Mouse (Mus musculus): Measurements from ENCODE around the gene Ube2k. TPM values are rescaled to one million over a fixed set of nuclear protein-coding genes. Genes with fewer than 3 reads are reported as not detected.
"Not testable (repeated sequence)": the region's sequence is repeated elsewhere in the genome, so short reads cannot be mapped to it uniquely, and the experiment has no call there.

The Ube2k gene
- polyA plus RNA-seq, 1 experiment from 2014 or later: 178 TPM

DNA sequence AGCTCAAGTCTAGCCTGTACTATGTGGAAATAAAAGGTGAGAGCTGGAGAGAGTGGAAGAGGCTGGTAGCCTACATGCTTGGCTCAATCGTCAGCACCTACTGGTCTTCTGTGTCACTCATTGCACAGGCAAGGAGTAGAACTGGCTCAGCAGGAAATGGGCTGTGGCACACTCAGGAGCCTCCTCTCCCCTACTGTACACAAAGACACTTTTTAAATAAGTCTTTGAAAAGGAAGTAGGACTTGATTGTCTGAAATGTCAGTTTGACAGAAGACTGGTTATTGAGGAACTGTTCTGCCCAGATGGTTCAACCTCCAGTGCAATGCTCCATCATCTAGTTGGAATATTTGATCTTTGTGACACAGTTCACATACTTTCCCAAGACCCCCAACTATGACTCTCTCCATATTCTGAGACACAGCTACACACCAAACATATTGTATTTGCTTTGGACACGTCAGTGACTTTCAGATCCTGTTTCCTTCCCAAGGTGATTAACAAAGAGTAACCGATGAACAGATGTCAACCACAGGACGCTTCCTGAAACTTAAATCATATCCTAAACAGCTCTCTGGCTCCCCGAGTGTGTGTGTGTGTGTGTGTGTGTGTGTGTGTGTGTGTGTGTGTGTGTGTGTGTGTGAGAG, 22.3 kb upstream of the Ube2k start:
- no peaks in the 10 kb centered on the region for H3K9me3 ChIP-seq
- no peak for ATAC-seq (ENCODE audit: low FRiP score, low read depth)
- H3K27me3 ChIP-seq: no peaks in the 10 kb centered on the region
- H3K4me2 ChIP-seq (replicated peaks): no peak overlapping the region
- H3K27ac ChIP-seq (replicated peaks): no peak overlapping the region
- no peaks in the 10 kb centered on the region for H3K4me1 ChIP-seq
- H3K36me3 ChIP-seq: no peaks in the 10 kb centered on the region
- H3K9ac ChIP-seq (replicated peaks): no peak overlapping the region
- H3K4me3 ChIP-seq: no peak overlapping the region
- 78% methylated on average over 5 of the region's 5 CpGs for WGBS

DNA sequence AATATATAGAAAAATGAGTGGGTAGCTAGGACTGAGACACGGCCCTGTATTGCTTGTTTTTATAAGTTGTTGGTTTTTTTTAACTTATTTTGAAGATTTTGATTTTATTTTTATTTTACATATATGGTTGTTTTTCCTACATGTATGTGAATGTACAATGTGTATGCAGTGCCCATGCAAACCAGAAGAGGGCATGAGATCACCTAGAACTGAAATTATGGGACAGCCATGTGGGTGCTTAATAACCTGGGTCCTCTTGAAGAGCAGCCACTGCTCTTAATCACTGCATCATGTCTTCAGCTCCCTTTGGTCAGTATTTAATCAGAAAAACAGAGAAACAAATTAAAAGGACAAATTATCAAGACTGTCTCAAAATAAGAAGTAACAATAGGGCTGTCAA, 15.2 kb upstream of the Ube2k start:
- H3K4me1 ChIP-seq: peaks cover 9% of the 10 kb centered on the region
- WGBS: 88% methylated on average over 1 of the region's 1 CpGs
- no peaks in the 10 kb centered on the region; the same call in 1 of the 2 replicates for H3K27me3 ChIP-seq
- H3K9me3 ChIP-seq: no peaks in the 10 kb centered on the region
- no peaks in the 10 kb centered on the region for H3K36me3 ChIP-seq
- no peak overlapping the region for H3K9ac ChIP-seq (replicated peaks)
- H3K4me3 ChIP-seq: no peak overlapping the region
- H3K4me2 ChIP-seq (replicated peaks): no peak overlapping the region
- no peak for ATAC-seq (ENCODE audit: low FRiP score, low read depth)
- H3K27ac ChIP-seq (replicated peaks): no peak overlapping the region

- no peak for ATAC-seq (ENCODE audit: low FRiP score, low read depth)
- no peak overlapping the region for H3K4me3 ChIP-seq
- H3K27ac ChIP-seq (replicated peaks): no peak overlapping the region
- no peak overlapping the region for H3K4me2 ChIP-seq (replicated peaks)
- no peaks in the 10 kb centered on the region for H3K9me3 ChIP-seq
- no peak overlapping the region for H3K9ac ChIP-seq (replicated peaks)
- H3K4me1 ChIP-seq: peaks cover 12% of the 10 kb centered on the region
- WGBS: 59% methylated on average over 4 of the region's 4 CpGs
- H3K27me3 ChIP-seq: peaks cover 9% of the 10 kb centered on the region
- no peaks in the 10 kb centered on the region for H3K36me3 ChIP-seq
These were observed 12.2 kb upstream of the Ube2k start for GRCm38 (mm10) chr5:65524831-65525230.

DNA sequence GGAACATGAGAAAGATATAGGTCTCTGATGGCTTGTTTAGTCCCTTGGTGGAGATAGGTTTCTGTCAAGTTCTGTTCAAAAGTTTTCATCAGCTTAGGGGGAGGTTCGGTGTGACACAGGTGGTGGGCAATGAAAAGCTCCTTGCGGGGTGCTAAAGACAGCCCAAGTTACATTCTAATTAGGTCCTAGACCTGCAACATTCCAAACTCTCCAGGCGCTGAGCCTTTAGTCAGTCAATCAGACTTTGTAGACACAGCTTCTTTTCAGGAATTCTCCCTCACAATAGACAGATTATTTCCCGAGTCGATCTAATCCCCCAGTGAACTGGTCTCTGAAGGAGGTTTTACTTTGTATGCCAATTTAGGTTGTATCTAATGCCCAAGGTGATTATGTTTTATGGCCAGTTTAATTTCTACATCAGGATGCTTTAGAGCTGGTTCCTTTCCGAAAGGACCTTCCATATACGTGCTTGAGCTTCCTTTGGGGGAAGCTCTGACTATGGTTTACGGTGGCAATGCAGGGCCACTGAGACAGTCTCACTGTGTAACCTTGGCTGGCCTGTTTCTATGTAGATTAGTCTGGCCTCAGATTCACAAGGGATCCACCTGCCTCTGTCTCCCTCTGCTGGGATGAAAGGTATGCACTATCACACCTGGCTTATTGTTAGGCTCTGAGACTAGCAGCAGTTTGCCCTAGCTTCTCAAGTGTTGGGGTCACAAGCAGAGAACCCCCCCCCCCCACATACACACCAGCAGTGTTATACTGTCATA, 11.2 kb upstream of the Ube2k start:
- WGBS: 2% methylated on average over 8 of the region's 8 CpGs

DNA sequence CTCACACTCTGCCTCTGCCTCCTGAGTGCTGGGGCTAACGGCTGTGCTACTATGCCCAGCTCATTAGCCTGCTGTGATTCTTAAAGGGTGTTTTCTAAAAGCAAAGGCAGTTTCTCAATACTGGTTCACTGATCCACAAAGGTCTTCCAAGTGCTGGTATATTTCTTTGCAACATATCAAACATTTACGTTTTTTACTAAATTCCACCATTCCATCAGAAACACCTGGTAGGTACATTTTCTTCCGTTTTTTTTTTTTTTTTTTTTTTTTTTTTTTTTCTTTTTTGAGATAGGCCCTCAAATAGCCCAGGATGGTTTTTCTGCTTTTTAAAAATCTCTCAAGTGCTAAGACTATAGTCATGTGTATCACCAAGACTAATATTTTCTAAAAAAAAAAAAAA, 5.8 kb upstream of the Ube2k start:
- Histone ChIP-seq H3K9ac (replicated peaks) (no peak overlapping the region), H3K36me3 (no peaks in the 10 kb centered on the region), H3K4me3 (no peak overlapping the region), H3K27ac (replicated peaks) (no peak overlapping the region), H3K9me3 (no peaks in the 10 kb centered on the region), H3K4me2 (replicated peaks) (no peak overlapping the region), H3K27me3 (peaks cover 9% of the 10 kb centered on the region), H3K4me1 (peaks cover 8% of the 10 kb centered on the region)
- ATAC-seq (ENCODE audit: low FRiP score, low read depth): no peak
- WGBS: 68% methylated on average over 3 of the region's 3 CpGs

More for the DNA sequence above, 11.2 kb upstream of the Ube2k start:
- no peaks in the 10 kb centered on the region for H3K36me3 ChIP-seq
- H3K27ac ChIP-seq (replicated peaks): no peak overlapping the region
- H3K9me3 ChIP-seq: no peaks in the 10 kb centered on the region
- H3K4me2 ChIP-seq (replicated peaks): no peak overlapping the region; the same call in 1 of the 2 replicates
- no peak for ATAC-seq (ENCODE audit: low FRiP score, low read depth)
- H3K4me1 ChIP-seq: peaks cover 12% of the 10 kb centered on the region
- H3K9ac ChIP-seq (replicated peaks): no peak overlapping the region
- H3K27me3 ChIP-seq: peaks cover 9% of the 10 kb centered on the region
- no peak overlapping the region for H3K4me3 ChIP-seq

DNA sequence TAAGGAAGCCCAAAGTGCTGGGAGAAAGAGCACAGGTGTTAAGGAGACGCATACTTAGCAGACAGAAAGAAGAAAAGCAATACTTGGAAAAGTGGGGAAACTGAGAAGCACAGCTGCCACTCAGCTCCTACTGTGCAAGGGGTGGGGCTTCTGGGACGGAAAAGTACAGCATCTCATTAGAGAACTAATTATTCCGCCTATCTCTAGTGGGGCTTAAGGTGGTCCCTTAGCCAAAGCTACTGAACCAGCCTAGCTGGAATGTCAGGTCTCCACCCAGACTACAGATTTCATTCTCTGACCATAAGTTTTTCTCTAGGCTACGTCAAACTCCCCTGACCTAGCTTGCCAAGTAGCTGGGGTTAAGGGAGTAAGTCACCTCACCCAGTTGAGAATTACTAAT, 2.5 kb upstream of the Ube2k start:
- H3K36me3 ChIP-seq: no peaks in the 10 kb centered on the region
- no peak overlapping the region for H3K4me2 ChIP-seq (replicated peaks)
- ATAC-seq (ENCODE audit: low FRiP score, low read depth): no peak
- WGBS: 67% methylated on average over 4 of the region's 4 CpGs
- peaks cover 16% of the 10 kb centered on the region for H3K4me1 ChIP-seq
- no peak overlapping the region for H3K4me3 ChIP-seq
- no peaks in the 10 kb centered on the region for H3K27me3 ChIP-seq
- H3K27ac ChIP-seq (replicated peaks): no peak overlapping the region
- no peaks in the 10 kb centered on the region for H3K9me3 ChIP-seq
- H3K9ac ChIP-seq (replicated peaks): no peak overlapping the region

DNA sequence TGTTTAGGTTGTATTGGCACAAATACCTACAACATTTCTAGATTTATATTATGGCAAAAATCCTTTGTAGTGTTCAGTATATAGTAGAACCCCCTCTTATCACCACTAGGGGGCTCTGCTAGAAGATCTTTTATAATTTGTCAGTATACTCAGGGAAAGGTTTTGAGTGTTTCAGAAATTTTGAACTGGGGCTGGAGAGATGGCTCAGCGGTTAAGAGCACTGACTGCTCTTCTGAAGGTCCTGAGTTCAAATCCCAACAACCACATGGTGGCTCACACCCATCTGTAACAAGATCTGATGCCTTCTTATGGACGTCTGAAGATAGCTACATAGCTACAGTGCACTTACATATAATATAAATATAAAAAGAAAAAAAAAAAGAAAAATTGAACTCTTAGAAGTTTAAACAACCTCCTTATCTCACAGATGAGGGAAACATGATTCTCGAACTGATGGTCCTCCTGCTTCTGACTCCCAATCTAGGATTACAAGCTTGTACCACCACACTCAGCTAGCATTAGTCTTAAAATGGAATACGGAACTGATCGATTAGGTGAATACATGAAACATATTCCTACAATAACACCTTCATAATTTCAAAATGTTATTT, 1.5 kb upstream of the Ube2k start:
- Histone ChIP-seq H3K27me3 (no peaks in the 10 kb centered on the region), H3K9me3 (no peaks in the 10 kb centered on the region), H3K36me3 (no peaks in the 10 kb centered on the region), H3K27ac (replicated peaks) (no peak overlapping the region), H3K4me1 (peaks cover 20% of the 10 kb centered on the region), H3K4me2 (replicated peaks) (no peak overlapping the region), H3K9ac (replicated peaks) (no peak overlapping the region), H3K4me3 (no peak overlapping the region)
- ATAC-seq (ENCODE audit: low FRiP score, low read depth): no peak
- 79% methylated on average over 5 of the region's 5 CpGs for WGBS

DNA sequence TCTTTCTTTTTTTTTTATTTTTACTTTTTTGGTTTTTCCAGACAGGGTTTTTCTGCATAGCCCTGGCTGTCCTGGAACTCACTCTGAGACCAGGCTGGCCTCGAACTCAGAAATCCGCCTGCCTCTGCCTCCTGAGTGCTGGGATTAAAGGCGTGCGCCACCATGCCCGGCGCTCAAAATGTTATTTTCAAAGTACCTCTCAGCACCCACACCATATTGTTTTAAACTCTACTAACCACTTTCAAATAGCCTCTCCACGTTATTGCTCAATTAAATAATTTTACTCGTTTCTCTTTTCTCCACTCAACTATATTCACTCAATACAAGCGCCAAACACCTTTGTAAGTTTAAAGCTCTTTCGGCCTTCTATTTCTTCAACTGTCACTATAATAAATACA, 966 bp upstream of the Ube2k start:
- H3K4me1 ChIP-seq: peaks cover 20% of the 10 kb centered on the region
- H3K4me2 ChIP-seq (replicated peaks): peak overlapping the region; percentile 60
- H3K36me3 ChIP-seq; H3K27me3 ChIP-seq; ATAC-seq (ENCODE audit: low FRiP score, low read depth); H3K9me3 ChIP-seq: not testable (repeated sequence)
- H3K9ac ChIP-seq (replicated peaks): peak overlapping the region; percentile 99
- peak overlapping the region; percentile 99 for H3K27ac ChIP-seq (replicated peaks)
- WGBS: 89% methylated on average over 10 of the region's 10 CpGs
- H3K4me3 ChIP-seq: peak overlapping the region; percentile 93

DNA sequence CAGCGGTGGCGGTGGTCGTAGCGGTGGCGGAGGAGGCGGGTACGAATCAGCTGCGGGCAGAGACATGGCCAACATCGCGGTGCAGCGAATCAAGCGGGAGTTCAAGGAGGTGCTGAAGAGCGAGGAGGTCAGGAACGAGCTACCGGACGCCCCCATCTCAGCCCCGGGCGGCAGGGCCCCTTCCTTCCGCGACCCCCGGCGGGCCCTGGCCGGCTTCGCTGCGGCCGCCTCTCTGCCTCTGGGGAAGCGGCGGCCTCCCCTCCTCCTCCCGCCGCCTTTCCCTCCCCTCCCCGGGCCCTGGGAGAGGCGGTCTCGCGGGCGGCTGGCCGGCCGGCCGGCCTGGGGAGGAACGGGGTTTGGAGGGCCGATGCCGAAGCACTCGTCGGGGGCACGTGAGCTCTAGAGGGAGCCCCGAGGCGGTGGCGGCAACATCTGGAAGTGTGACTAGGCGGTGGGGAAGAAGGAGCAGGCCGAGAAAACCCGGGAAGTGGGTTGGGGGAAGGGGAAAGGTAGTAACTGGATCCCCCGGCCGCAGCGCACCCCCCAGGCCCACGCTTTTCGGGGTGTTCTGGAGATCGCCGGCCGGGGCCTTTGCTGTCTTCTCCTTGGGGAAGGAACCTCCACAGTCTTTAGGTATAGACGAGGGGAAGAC, 513 bp downstream of the Ube2k start:
- Histone ChIP-seq H3K27ac (replicated peaks) (peak overlapping the region; percentile 99), H3K4me2 (replicated peaks) (peak overlapping the region; percentile 60), H3K9me3 (no peaks in the 10 kb centered on the region), H3K4me1 (peaks cover 20% of the 10 kb centered on the region), H3K4me3 (peak overlapping the region; percentile 93), H3K9ac (replicated peaks) (peak overlapping the region; percentile 99), H3K36me3 (no peaks in the 10 kb centered on the region), H3K27me3 (no peaks in the 10 kb centered on the region)
- WGBS: under 1% methylated on average over 49 of the region's 59 CpGs
- ATAC-seq (ENCODE audit: low FRiP score, low read depth): peak; percentile 81

- Histone ChIP-seq H3K4me3 (peak overlapping the region; percentile 93), H3K9ac (replicated peaks) (peak overlapping the region; percentile 99), H3K4me2 (replicated peaks) (peak overlapping the region; percentile 60), H3K27ac (replicated peaks) (peak overlapping the region; percentile 99), H3K4me1 (peaks cover 20% of the 10 kb centered on the region), H3K27me3 (no peaks in the 10 kb centered on the region), H3K9me3 (no peaks in the 10 kb centered on the region), H3K36me3 (no peaks in the 10 kb centered on the region)
- WGBS: 2% methylated on average over 4 of the region's 4 CpGs
- ATAC-seq (ENCODE audit: low FRiP score, low read depth): no peak
These were observed 1.1 kb downstream of the Ube2k start for GRCm38 (mm10) chr5:65538121-65538520.

GRCm38 (mm10) chr5:65538829-65539228, 1.8 kb downstream of the Ube2k start:
- no peak overlapping the region for H3K27ac ChIP-seq (replicated peaks)

GRCm38 (mm10) chr5:65539786-65540185, 2.8 kb downstream of the Ube2k start:
- Histone ChIP-seq H3K9ac (replicated peaks) (no peak overlapping the region), H3K9me3 (no peaks in the 10 kb centered on the region), H3K4me3 (no peak overlapping the region), H3K36me3 (no peaks in the 10 kb centered on the region), H3K4me2 (replicated peaks) (no peak overlapping the region), H3K27me3 (no peaks in the 10 kb centered on the region), H3K4me1 (peaks cover 20% of the 10 kb centered on the region), H3K27ac (replicated peaks) (no peak overlapping the region)
- ATAC-seq (ENCODE audit: low FRiP score, low read depth): no peak
- WGBS: 93% methylated on average over 3 of the region's 3 CpGs

More at GRCm38 (mm10) chr5:65538829-65539228, 1.8 kb downstream of the Ube2k start:
- Histone ChIP-seq H3K9ac (replicated peaks) (0 out of 2 replicates have a peak overlapping the region, but pooled peaks have one; percentile 28), H3K4me2 (replicated peaks) (peak overlapping the region; percentile 51), H3K4me3 (peak overlapping the region; percentile 26; the same call in 1 of the 2 replicates), H3K36me3 (no peaks in the 10 kb centered on the region), H3K9me3 (no peaks in the 10 kb centered on the region), H3K27me3 (no peaks in the 10 kb centered on the region), H3K4me1 (peaks cover 20% of the 10 kb centered on the region)
- WGBS: 20% methylated on average over 4 of the region's 4 CpGs
- ATAC-seq (ENCODE audit: low FRiP score, low read depth): no peak

Measured in midbrain, embryonic 12.5 days (tissue).